Comparison of ENCODE assay signal across 20 mouse cellular contexts in the genomic region with DNA sequence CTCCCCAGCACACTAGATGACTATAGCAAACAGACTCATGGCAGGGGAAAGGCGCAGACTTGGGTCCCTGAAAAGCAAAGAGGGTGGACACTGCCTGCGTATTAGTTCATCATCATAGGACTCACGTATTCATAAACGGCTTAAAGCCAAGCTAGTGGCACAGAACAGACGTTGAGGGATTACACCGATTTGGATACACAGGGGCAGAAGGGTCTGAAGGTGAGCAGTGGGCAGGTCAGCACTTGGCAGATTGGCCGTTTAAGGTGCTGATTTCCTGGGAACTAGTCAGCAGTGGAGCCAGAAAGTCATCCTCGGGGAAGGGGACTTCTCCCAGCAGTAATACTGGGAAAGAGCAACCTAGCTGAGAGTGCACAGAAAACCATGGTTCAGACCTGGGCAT. TPM values are rescaled to one million over a fixed set of nuclear protein-coding genes. Genes with fewer than 3 reads are reported as not detected.
"Had no signal": no experiment of that assay in that cellular context is flagged by ENCODE, and none has a peak within 500 bp of the region (broad histone marks: within the 10 kb centered on the region; RNA-seq: fewer than 3 reads in every experiment).

No protein-coding gene starts in this region.

- H3K27me3 ChIP-seq: neural tube, embryonic 12.5 days; neural tube, embryonic 13.5 days; neural tube, embryonic 15.5 days; stomach, embryonic 15.5 days had no signal

- H3K9me3 ChIP-seq: neural tube, embryonic 12.5 days; neural tube, embryonic 13.5 days; neural tube, embryonic 15.5 days; stomach, embryonic 15.5 days had no signal

- H3K9ac ChIP-seq: neural tube, embryonic 12.5 days; neural tube, embryonic 13.5 days; neural tube, embryonic 15.5 days; stomach, embryonic 15.5 days had no signal

- H3K4me3 ChIP-seq: neural tube, embryonic 12.5 days; neural tube, embryonic 13.5 days; neural tube, embryonic 15.5 days; stomach, embryonic 15.5 days had no signal

- H3K4me2 ChIP-seq: neural tube, embryonic 12.5 days; neural tube, embryonic 13.5 days; neural tube, embryonic 15.5 days; stomach, embryonic 15.5 days had no signal

- DNase-seq: right cerebral cortex, adult 18-20 months; right cerebral cortex, postnatal 14 days; right cerebral cortex, postnatal 25 days; right cerebral cortex, postnatal 4 days; spleen, adult 18-20 months; thymus, adult 18-20 months; thymus, adult 2 months; thymus, postnatal 14 days; thymus, postnatal 25 days; thymus, postnatal 36 days; thymus, postnatal 4 days had no signal

- H3K27ac ChIP-seq: neural tube, embryonic 12.5 days; neural tube, embryonic 13.5 days; neural tube, embryonic 15.5 days; stomach, embryonic 15.5 days; stomach, postnatal 0 days had no signal

RNA-seq across cellular contexts. Expression of a gene that starts 33.0 kb away (rescaled TPM):
- total RNA-seq: neutrophil, adult 5-6 weeks had no signal
- polyA plus RNA-seq: spleen, adult 2 months; stomach, embryonic 14.5 days; stomach, embryonic 15.5 days; stomach, postnatal 0 days; urinary bladder, adult 2 months had no signal
